Mouse (Mus musculus) gonadal fat pad, adult 2 months (tissue): Measurements from ENCODE around the gene Hist1h2ao. TPM values are rescaled to one million over a fixed set of nuclear protein-coding genes. Genes with fewer than 3 reads are reported as not detected.
"Not testable (repeated sequence)": the region's sequence is repeated elsewhere in the genome, so short reads cannot be mapped to it uniquely, and the experiment has no call there.

Experiments
- DNase-seq: peaks from one replicate; pipeline ENCODE4 v3.0.0-alpha.2; 2012; ENCODE audit warnings: low read depth
- polyA plus RNA-seq: library from polyadenylated mRNA; depleted of rRNA; stranded (reverse); fragments of >200 nt; gene quantifications from 2 replicates; pipeline ENCODE4 v1.2.3, GENCODE M21; 2012; rRNA removed

The Hist1h2ao gene
- polyA plus RNA-seq, 1 experiment: not detected

DNA sequence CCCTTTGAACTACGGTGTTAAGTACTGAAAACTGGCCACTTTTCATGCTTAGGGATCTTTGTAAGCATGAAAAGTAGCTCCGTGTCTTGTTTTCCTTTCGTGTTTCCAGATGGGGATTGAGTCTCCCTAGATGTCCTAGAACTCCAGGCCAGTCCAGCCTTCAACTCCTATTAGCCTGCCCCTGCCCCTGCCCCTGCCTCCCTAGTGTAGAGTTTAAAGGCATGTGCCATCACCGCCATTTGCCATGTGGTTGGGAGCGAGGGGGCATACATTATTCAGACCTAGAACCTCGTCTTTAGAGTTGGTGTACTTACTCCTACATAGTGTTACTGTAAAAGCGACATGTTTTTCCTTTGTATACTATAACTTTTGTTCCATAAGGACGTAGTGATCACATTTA is 809 bp downstream of the Hist1h2ao start:
- not testable (repeated sequence) for DNase-seq

DNA sequence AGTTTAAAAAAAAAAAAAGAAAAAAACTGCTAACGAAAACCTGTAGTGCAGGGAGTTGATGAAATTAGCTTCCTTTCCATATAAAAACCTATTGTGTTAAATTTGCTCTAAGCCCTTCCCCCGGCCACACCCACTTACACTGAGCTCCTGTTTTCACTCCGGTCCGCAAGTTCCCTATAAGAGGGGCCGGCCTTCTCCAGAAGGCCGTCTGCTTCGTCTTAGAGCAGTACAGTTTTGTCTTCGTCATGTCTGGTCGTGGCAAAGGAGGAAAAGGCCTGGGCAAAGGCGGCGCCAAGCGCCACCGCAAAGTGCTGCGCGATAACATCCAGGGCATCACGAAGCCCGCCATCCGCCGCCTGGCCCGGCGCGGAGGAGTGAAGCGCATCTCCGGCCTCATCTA is 1.3 kb downstream of the Hist1h2ao start, which contains the start of gene Hist1h4m:
Gene Hist1h4m, plus strand, starts transcription at position 208 of the 400 bp plus-strand sequence.
- not testable (repeated sequence) for DNase-seq

DNA sequence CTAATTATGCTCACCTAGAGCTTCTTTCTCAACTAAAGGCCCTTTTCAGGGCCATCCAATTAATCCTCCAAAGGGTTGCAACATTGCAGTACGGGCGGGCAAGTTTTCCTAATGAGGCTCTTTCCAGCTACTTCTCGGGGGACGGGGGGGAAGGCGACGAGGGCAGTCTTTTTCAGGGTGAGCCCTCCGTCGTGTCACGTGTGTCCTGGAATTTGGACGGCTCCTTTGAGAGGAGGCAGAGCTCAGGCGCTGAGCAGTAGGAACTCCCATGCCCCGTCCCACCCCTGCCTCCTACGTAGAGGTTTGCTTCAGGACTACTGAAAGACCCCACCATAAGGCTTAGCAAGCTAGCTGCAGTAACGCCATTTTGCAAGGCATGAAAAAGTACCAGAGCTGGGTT is 1.8 kb downstream of the Hist1h2ao start:
- DNase-seq: not testable (repeated sequence)

DNA sequence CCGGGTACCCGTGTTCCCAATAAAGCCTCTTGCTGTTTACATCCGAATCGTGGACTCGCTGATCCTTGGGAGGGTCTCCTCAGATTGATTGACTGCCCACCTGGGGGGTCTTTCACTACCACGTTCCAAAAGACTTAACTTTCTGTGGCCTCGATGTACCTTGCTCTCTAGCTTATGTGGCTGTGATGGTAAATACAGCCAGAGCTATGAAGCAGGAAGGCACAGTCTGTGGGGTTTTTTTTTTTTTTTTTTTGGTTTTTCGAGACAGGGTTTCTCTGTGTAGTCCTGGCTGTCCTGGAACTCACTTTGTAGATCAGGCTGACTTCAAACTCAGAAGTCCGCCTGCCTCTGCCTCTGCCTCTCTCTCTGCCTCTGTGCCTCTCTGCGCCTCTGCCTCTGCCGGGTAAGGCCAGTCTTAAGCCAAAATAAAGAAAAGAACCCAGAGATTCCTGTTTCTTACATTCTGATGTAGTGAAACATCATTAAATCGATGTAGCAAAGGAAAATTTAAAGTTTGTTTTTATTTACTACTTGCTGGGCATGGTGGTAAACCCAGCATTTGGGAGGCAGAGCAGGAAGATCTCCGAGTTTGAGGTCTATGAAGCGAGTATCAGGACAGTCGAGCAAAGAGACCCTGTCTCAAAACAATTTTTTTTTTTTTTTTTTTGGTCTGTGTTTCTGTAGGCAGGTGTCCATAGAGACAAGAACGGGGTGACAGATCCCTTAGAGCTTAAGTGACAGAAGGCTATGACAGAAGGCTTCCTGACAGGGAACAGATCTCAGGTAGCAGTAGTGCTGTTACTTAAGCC is 10.0 kb downstream of the Hist1h2ao start:
- DNase-seq: not testable (repeated sequence)

DNA sequence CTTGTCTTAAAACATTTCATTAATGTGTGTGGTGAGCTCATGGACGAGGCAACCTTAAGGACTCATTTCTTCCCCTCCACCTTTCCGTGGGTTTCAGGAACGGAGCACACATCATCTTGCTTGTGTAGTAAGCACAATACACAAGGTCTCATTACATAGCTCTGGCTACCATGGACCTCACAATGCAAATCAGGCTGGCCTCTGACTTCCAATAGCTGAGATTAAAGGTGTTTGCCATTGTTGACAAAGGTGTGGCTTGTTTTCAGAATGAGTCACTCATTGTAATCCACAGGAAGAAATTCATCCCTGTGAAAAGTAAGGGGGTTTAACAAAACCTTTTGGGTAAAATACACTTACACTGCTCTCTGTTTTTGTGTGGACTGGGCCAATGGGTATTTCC is 18.2 kb downstream of the Hist1h2ao start:
- DNase-seq: no peak

DNA sequence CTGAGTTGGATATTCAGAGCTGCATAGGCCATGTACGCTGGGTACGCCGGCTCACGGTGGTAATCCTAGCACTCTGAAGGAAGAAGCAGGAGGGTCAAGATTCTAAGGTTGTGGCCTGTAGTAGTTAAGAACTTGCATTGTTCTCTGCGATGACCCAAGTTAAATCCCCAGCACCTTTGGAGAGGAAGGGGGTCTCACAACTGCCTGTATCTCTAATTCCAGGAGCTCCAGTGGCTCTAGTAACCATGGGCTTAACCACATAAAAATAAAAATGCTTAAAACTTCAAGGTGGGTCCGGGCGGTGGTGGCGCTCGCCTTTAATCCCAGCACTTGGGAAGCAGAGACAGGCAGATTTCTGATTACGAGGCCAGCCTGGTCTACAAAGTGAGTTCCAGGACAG is 20.1 kb downstream of the Hist1h2ao start:
- DNase-seq: no peak

DNA sequence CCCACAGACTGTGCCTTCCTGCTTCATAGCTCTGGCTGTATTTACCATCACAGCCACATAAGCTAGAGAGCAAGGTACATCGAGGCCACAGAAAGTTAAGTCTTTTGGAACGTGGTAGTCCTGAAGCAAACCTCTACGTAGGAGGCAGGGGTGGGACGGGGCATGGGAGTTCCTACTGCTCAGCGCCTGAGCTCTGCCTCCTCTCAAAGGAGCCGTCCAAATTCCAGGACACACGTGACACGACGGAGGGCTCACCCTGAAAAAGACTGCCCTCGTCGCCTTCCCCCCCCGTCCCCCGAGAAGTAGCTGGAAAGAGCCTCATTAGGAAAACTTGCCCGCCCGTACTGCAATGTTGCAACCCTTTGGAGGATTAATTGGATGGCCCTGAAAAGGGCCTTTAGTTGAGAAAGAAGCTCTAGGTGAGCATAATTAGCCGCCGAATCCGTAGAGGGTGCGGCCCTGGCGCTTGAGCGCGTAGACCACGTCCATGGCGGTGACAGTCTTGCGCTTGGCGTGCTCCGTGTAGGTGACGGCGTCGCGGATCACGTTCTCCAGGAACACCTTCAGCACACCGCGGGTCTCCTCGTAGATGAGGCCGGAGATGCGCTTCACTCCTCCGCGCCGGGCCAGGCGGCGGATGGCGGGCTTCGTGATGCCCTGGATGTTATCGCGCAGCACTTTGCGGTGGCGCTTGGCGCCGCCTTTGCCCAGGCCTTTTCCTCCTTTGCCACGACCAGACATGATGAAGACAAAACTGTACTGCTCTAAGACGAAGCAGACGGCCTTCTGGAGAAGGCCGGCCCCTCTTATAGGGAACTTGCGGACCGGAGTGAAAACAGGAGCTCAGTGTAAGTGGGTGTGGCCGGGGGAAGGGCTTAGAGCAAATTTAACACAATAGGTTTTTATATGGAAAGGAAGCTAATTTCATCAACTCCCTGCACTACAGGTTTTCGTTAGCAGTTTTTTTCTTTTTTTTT is 21.4 kb downstream of the Hist1h2ao start, which contains the start of gene Hist1h4n:
Gene Hist1h4n, minus strand, starts transcription at position 779 of the 977 bp plus-strand sequence.
- DNase-seq: not testable (repeated sequence)

DNA sequence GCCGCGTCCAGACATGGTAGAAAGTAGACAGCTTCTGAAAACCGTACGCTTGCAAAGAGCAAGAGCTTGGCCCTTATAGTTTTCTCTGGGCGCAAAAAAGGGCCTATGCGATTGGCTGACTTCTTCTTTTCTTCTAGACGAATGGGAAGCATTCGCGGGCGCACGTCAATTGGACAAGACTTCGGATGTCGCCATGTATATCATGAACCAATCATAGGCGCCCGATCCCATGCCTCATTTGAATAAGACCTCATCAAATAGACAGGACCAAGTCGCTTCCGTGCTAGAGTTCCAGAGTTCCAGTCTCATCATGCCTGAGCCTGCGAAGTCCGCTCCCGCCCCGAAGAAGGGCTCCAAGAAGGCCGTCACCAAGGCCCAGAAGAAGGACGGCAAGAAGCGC is 23.2 kb downstream of the Hist1h2ao start, which contains the start of the genes Hist1h2ap and Hist1h2br:
Gene Hist1h2ap, minus strand, starts transcription at position 47 of the 400 bp plus-strand sequence.
Gene Hist1h2br, plus strand, starts transcription at position 283 of the 400 bp plus-strand sequence.
- not testable (repeated sequence) for DNase-seq

DNA sequence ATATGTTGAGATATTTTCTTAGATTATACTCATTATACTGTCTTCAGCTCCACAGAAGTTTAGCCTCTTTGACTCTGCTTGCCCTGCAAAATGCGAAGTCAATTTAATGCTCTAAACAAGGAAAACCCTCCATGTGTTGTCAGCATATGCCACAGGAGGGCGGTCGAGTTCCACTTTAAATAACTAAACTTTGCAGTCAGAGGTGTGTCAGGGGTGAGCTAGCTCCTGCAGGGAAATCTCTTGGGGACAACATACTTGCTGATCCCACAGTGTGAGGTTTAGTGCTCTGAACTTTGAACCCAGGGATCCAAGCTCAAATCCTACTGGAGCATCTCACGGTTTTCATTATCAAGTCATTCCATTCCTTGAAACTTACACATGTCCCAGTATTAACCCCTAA is 30.2 kb downstream of the Hist1h2ao start:
- DNase-seq: not testable (repeated sequence)

DNA sequence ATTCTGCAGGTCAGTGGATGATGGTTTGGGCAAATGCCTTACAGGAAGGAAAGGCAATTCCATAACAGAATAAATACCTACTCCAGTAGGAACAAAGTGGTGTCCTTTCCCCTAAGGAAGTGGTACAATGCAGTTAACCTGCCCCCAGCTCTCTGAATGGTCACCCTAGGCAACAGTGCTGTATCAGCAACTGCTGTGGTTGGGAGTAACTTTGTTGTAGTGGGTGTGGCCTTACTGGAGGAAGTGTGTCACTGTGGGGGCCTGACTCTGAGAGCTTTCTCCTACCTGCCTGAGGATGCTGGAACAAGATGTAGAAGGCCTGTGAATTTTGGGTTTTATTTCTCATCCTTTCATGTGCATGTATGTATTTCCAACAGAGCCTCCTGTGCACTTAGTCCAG is 36.1 kb downstream of the Hist1h2ao start:
- not testable (repeated sequence) for DNase-seq

DNA sequence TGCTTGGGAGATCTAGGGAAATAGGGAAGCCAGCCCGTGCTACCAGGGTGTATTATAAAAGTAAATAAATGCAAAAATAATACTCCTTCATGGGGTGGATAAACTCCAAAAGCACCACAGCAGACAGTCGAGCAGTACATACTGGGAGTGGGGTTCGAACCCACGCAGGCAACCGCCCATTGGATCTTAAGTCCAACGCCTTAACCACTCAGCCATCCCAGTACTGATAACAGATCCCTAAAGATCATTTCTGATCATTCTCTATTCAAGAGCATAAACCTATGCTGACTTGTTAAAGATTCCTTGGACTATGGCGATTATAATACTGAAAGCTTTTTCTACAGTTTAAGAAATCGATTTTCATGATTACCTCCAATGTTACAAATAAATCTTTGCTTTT is 37.6 kb downstream of the Hist1h2ao start:
- no peak for DNase-seq

DNA sequence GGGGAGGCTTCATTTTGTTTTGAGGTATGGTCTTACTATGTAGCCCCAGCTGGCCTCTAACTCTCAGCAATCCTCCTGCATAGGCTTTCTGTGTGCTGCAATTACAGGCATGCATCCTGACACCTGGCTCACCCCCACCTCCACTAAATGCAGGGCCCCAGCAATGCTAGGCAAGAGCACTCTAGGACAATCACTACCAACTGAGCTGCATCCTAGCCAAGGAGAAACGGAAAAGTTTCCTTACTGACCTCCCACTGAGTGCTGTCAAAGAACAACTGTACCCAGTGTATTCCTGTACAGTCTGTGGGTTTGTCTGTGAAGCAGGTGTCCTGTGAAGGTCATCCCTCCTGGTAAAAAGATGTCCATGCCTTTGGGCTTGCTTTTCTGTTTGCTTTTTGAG is 40.4 kb downstream of the Hist1h2ao start:
- not testable (repeated sequence) for DNase-seq

DNA sequence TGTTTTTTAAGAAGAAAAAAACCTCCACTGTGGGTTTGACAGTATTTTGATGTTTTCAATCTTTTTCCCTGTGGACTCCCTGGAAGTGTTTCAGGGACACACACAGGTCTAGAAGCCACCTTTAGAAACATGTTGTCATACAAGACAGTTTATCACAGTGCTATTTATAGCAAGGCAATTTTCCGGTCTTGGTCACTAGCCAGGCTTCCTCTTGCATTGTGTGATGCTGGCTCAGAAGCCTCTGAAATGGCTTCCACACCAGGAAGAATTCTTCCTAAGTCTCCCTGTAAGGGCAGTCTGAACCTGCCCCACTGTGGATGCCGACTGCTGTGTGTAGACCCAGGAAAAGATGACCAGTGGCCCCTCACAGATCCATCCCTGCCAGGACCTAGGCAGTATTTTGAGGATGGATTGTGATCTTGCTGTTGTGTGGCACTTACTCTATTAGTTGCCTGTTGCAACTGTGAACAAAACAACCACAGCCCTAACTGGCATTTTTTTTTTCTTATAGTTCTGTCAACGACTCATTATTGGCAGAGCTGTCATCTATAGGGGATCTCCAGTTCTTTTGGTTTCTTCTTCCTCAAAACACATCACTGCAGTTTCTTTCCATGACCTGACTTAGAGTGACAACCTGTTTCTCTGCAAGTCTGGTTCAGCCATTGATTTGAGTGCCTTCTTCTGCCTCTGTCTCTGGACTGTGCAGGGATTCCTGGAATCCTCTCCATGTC is 42.1 kb downstream of the Hist1h2ao start:
- no peak for DNase-seq

DNA sequence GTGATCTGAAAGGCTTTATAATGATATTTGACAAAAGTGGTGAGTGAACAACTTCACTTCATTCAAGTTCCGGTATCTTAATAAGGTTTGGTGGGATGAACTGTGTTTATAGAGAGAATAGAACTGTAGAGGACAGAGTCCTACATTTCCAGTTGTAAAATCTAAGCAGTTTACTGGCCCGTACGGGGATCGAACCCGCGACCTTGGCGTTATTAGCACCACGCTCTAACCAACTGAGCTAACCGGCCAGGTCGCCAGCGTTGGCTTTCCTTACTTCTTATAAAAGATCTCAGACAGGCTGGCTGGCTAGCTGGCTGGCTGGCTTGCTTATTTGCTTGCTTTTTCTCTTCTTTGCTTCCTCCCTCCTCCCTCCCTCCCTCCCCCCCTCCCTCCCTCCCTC is 44.9 kb downstream of the Hist1h2ao start:
- DNase-seq: no peak

DNA sequence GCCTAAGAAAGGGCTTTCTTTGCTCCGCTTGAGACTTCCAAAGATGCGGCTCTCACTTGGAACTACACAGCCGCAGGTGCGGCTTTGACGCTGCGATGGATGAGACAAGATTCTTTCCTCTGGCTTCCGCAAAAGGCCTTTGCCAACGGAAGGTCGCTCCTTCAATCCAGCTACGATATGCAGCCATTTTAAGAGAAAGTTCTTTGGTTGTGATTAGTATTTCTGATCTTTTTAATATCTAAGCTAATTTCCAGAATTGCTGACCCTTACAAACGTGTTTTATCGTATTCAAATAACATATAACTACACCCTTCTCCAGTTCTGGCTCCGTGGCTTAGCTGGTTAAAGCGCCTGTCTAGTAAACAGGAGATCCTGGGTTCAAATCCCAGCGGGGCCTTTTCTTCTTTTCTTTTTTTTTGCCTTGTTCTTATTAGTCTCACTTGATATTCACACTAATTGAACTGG is 45.5 kb downstream of the Hist1h2ao start:
- no peak for DNase-seq

Other genes starting within 250 kb of the Hist1h2ao start
- gene Olfr1364, start 228.7 kb upstream of the Hist1h2ao start, polyA plus RNA-seq: not detected in 2 replicates
- not detected in 2 replicates for gene Olfr1362, start 196.4 kb upstream of the Hist1h2ao start, polyA plus RNA-seq
- gene Olfr11, start 167.9 kb upstream of the Hist1h2ao start, polyA plus RNA-seq: not detected in 2 replicates
- gene Olfr1361, start 147.1 kb upstream of the Hist1h2ao start, polyA plus RNA-seq: not detected in 2 replicates
- gene Olfr1360, start 133.1 kb upstream of the Hist1h2ao start, polyA plus RNA-seq: not detected in 2 replicates
- gene Olfr1359, start 112.4 kb upstream of the Hist1h2ao start, polyA plus RNA-seq: not detected in 2 replicates
- 1.8 TPM in 1 of 2 replicates, not detected in the other for gene Hist1h2bl, start 94.3 kb upstream of the Hist1h2ao start, polyA plus RNA-seq
- gene Hist1h2ai, start 94.0 kb upstream of the Hist1h2ao start, polyA plus RNA-seq: 3.0 and 4.3 TPM in 2 replicates
- gene Hist1h3h, start 92.8 kb upstream of the Hist1h2ao start, polyA plus RNA-seq: 4.0 and 12.7 TPM in 2 replicates
- 0.65 TPM in 1 of 2 replicates, not detected in the other for gene Hist1h2bm, start 88.4 kb upstream of the Hist1h2ao start, polyA plus RNA-seq
- 0.97 and 1.7 TPM in 2 replicates for gene Hist1h4j, start 75.4 kb upstream of the Hist1h2ao start, polyA plus RNA-seq
- 3.7 and 10.4 TPM in 2 replicates for gene Hist1h4k, start 60.0 kb upstream of the Hist1h2ao start, polyA plus RNA-seq
- 1.1 and 1.3 TPM in 2 replicates for gene Hist1h2ak, start 56.6 kb upstream of the Hist1h2ao start, polyA plus RNA-seq
- 0.98 and 1.1 TPM in 2 replicates for gene Hist1h2bn, start 56.3 kb upstream of the Hist1h2ao start, polyA plus RNA-seq
- 0.43 TPM in 2 replicates for gene Hist1h1b, start 29.8 kb upstream of the Hist1h2ao start, polyA plus RNA-seq
- gene Hist1h3i, start 27.1 kb upstream of the Hist1h2ao start, polyA plus RNA-seq: 5.2 and 5.7 TPM in 2 replicates
- 1.4 and 2.6 TPM in 2 replicates for gene Hist1h2an, start 23.2 kb upstream of the Hist1h2ao start, polyA plus RNA-seq
- gene Hist1h2bp, start 23.0 kb upstream of the Hist1h2ao start, polyA plus RNA-seq: 1.3 and 4.4 TPM in 2 replicates
- 6.5 and 38.5 TPM in 2 replicates for gene Hist1h2bq, start 268 bp upstream of the Hist1h2ao start, polyA plus RNA-seq
- gene Hist1h4m, start 1.3 kb downstream of the Hist1h2ao start, polyA plus RNA-seq: not detected in 2 replicates
- gene Hist1h4n, start 21.7 kb downstream of the Hist1h2ao start, polyA plus RNA-seq: 14.4 and 25.0 TPM in 2 replicates
- 16.8 and 17.6 TPM in 2 replicates for gene Hist1h2ap, start 23.0 kb downstream of the Hist1h2ao start, polyA plus RNA-seq
- 4.6 and 35.6 TPM in 2 replicates for gene Hist1h2br, start 23.3 kb downstream of the Hist1h2ao start, polyA plus RNA-seq
- gene Zfp184, start 134.6 kb downstream of the Hist1h2ao start, polyA plus RNA-seq: 0.81 and 1.4 TPM in 2 replicates
- 0.11 and 0.46 TPM in 2 replicates for gene Pom121l2, start 170.7 kb downstream of the Hist1h2ao start, polyA plus RNA-seq
- gene Prss16, start 199.3 kb downstream of the Hist1h2ao start, polyA plus RNA-seq: 0.15 TPM in 1 of 2 replicates, not detected in the other
- gene Hist1h2ah, start 225.1 kb downstream of the Hist1h2ao start, polyA plus RNA-seq: 4.9 TPM in 1 of 2 replicates, not detected in the other
- gene Hist1h2bk, start 225.4 kb downstream of the Hist1h2ao start, polyA plus RNA-seq: 0.51 and 3.1 TPM in 2 replicates
- 7.5 and 10.7 TPM in 2 replicates for gene Hist1h4i, start 230.9 kb downstream of the Hist1h2ao start, polyA plus RNA-seq
- gene Hist1h2ag, start 232.5 kb downstream of the Hist1h2ao start, polyA plus RNA-seq: 0.99 TPM in 1 of 2 replicates, not detected in the other
- gene Hist1h2bj, start 232.7 kb downstream of the Hist1h2ao start, polyA plus RNA-seq: 1.2 and 3.0 TPM in 2 replicates